Mouse (Mus musculus): ENCODE data around the gene Uvrag.

Uvrag gene

GRCm38 (mm10) chr7:99015914-99016313 lies 125.0 kb downstream of the Uvrag start:
- DNase-seq: no peak

- DNase-seq: peak; percentile 57 to 60
Measured at GRCm38 (mm10) chr7:99015419-99015818, 125.5 kb downstream of the Uvrag start.

GRCm38 (mm10) chr7:99014620-99015019 lies 126.3 kb downstream of the Uvrag start:
- no peak for DNase-seq

- no peak for DNase-seq
Measured at GRCm38 (mm10) chr7:99007506-99008354, 133.2 kb downstream of the Uvrag start.

- DNase-seq: no peak
Measured at GRCm38 (mm10) chr7:99003231-99003630, 137.7 kb downstream of the Uvrag start.

- DNase-seq: no peak
Measured at GRCm38 (mm10) chr7:98998722-98999121, 142.2 kb downstream of the Uvrag start.

- DNase-seq: no peak
Measured at GRCm38 (mm10) chr7:98997760-98998159, 143.2 kb downstream of the Uvrag start.

GRCm38 (mm10) chr7:98996791-98997190 lies 144.2 kb downstream of the Uvrag start:
- no peak for DNase-seq

GRCm38 (mm10) chr7:98995126-98995727 lies 145.7 kb downstream of the Uvrag start:
- DNase-seq: no peak

- no peak for DNase-seq
Measured at GRCm38 (mm10) chr7:98994137-98994536, 146.8 kb downstream of the Uvrag start.

- no peak for DNase-seq
Measured at GRCm38 (mm10) chr7:98993395-98993794, 147.5 kb downstream of the Uvrag start.

GRCm38 (mm10) chr7:98991204-98991761 lies 149.7 kb downstream of the Uvrag start:
- DNase-seq: no peak

GRCm38 (mm10) chr7:98990510-98990909 lies 150.4 kb downstream of the Uvrag start:
- peak in 1 of 2 experiments; percentile 30 for DNase-seq

- no peak for DNase-seq
Measured at GRCm38 (mm10) chr7:98986962-98987441, 153.9 kb downstream of the Uvrag start.

- DNase-seq: no peak
Measured at GRCm38 (mm10) chr7:98985935-98986334, 155.0 kb downstream of the Uvrag start.

GRCm38 (mm10) chr7:98985489-98985888 lies 155.5 kb downstream of the Uvrag start:
- no peak for DNase-seq

- no peak for DNase-seq
Measured at GRCm38 (mm10) chr7:98984319-98984718, 156.6 kb downstream of the Uvrag start.

- DNase-seq: no peak
Measured at GRCm38 (mm10) chr7:98983058-98983457, 157.9 kb downstream of the Uvrag start.

- DNase-seq: no peak
Measured at GRCm38 (mm10) chr7:98981423-98981822, 159.5 kb downstream of the Uvrag start.

- no peak for DNase-seq
Measured at GRCm38 (mm10) chr7:98976839-98977457, 164.0 kb downstream of the Uvrag start.

- DNase-seq: no peak
Measured at GRCm38 (mm10) chr7:98974590-98974989, 166.4 kb downstream of the Uvrag start.

GRCm38 (mm10) chr7:98970721-98971120 lies 170.2 kb downstream of the Uvrag start:
- peak; percentile 59 to 70 for DNase-seq

- DNase-seq: peak; percentile 66 to 78
Measured at GRCm38 (mm10) chr7:98968741-98969395, 172.1 kb downstream of the Uvrag start.
